Mouse (Mus musculus): ENCODE data around the gene Icosl. TPM values are rescaled to one million over a fixed set of nuclear protein-coding genes. Genes with fewer than 3 reads are reported as not detected.
"Not testable (repeated sequence)": the region's sequence is repeated elsewhere in the genome, so short reads cannot be mapped to it uniquely, and the experiment has no call there.

Icosl gene
- polyA plus RNA-seq, 1 experiment: 9.7 TPM

DNA sequence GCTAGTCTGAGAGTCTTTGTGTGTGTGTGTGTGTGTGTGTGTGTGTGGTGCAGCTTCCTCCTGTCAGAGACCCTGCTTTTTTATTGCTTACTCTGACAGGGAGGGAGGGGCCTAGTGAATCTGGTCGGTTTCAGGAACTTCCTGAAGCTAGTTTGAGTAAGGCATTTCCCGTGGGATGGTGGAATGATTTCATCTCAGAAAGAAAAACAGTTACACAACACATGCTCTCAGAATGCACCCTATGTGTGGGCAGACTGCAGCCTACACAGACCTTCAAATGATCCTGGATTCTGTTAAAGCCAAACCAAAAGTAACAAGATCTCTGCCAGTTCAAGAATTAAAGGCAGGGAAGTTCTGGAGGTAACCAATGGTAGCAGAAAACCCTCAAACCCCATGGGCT, 46.1 kb downstream of the Icosl start:
- Histone ChIP-seq H3K36me3 (ENCODE audit: control insufficient read depth, insufficient read depth, low read length) (no peaks in the 10 kb centered on the region), H3K4me3 (ENCODE audit: low read depth, low read length) (no peak overlapping the region), H3K27me3 (ENCODE audit: control insufficient read depth, insufficient read depth, low read length) (no peaks in the 10 kb centered on the region), H3K27ac (ENCODE audit: insufficient read depth, low read depth, low read length) (peak overlapping the region; percentile 50; the same call in 1 of the 2 replicates), H3K4me1 (ENCODE audit: control insufficient read depth, insufficient read depth, insufficient read length, low read length) (peaks cover 15% of the 10 kb centered on the region; the same call in 1 of the 2 replicates)
- TF ChIP-seq CTCF (IDR thresholded peaks at IDR 0.05; ENCODE audit: extremely low read depth, insufficient read length, insufficient replicate concordance, low read depth, low read length) (no peak), POLR2A (IDR thresholded peaks at IDR 0.05; ENCODE audit: low read depth, low read length) (no peak)
- WGBS: 63% methylated on average over 2 of the region's 2 CpGs

DNA sequence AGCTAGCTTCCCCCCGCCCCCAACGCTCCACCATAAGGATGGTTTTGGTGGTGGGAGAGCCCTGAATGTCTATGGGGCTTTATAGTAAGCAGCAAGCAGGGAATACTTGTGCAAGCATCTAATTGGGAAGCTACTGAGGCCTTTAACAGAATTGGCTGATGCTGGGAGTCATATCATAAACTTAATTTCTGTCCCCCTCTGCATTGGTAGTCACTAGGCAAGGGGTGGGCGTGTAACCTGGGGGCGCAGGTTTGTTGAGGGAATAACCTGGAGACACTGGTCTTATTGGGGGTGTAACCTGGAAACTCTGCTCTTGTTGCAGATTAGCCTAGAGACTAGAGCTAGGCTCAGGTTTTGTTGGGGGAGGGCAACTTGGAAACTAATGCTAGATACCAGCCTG, 50.3 kb downstream of the Icosl start:
- TF ChIP-seq CTCF (IDR thresholded peaks at IDR 0.05; ENCODE audit: extremely low read depth, insufficient read length, insufficient replicate concordance, low read depth, low read length) (no peak), POLR2A (IDR thresholded peaks at IDR 0.05; ENCODE audit: low read depth, low read length) (no peak)
- Histone ChIP-seq H3K27me3 (ENCODE audit: control insufficient read depth, insufficient read depth, low read length) (no peaks in the 10 kb centered on the region), H3K4me1 (ENCODE audit: control insufficient read depth, insufficient read depth, insufficient read length, low read length) (peaks cover 8% of the 10 kb centered on the region; the same call in 1 of the 2 replicates), H3K36me3 (ENCODE audit: control insufficient read depth, insufficient read depth, low read length) (no peaks in the 10 kb centered on the region), H3K4me3 (ENCODE audit: low read depth, low read length) (no peak overlapping the region), H3K27ac (ENCODE audit: insufficient read depth, low read depth, low read length) (no peak overlapping the region)
- WGBS: 94% methylated on average over 4 of the region's 4 CpGs

DNA sequence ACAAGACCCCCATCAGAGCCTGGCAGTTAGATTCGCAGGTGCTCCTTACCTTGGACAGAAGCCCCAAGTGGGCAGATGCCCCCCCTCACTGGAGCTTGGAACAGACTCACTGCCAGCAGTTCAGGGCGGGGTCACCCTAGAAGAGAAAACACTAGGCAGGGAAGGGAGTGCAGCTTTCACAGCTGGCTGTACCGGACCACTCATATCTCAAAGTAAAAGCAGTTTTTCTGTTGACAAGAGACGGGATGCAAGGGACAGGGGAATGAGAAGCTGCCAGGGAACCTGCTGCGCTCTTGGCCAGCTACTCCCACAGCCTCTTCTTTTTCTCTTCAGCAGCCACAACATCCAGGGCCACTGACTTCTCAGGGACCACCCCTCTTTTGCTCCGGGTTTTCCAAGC, 55.0 kb downstream of the Icosl start:
- not testable (repeated sequence) for H3K27ac ChIP-seq (ENCODE audit: insufficient read depth, low read depth, low read length); H3K4me1 ChIP-seq (ENCODE audit: control insufficient read depth, insufficient read depth, insufficient read length, low read length); H3K36me3 ChIP-seq (ENCODE audit: control insufficient read depth, insufficient read depth, low read length); H3K27me3 ChIP-seq (ENCODE audit: control insufficient read depth, insufficient read depth, low read length); H3K4me3 ChIP-seq (ENCODE audit: low read depth, low read length)
- 12% methylated on average over 6 of the region's 6 CpGs for WGBS

DNA sequence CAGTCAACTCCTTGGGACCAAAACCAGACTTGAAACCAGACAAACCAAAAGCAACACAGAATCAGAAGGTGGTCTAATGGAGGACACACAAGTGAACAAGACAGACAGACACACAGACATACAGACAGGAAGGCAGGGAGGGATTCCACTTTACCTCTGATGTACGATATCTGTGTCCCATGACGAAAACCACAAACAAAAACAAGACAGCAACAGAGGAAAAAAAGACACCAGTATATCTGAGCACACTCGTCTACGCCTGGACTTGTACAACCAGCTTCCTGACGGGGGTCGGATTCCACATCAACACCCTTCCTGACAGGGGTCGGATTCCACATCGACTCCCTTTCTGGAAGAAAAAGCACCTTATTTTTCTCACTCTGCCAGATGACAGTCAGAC, 56.0 kb downstream of the Icosl start:
- 88% methylated on average over 8 of the region's 8 CpGs for WGBS
- H3K27me3 ChIP-seq (ENCODE audit: control insufficient read depth, insufficient read depth, low read length); H3K36me3 ChIP-seq (ENCODE audit: control insufficient read depth, insufficient read depth, low read length); H3K27ac ChIP-seq (ENCODE audit: insufficient read depth, low read depth, low read length); H3K4me1 ChIP-seq (ENCODE audit: control insufficient read depth, insufficient read depth, insufficient read length, low read length); H3K4me3 ChIP-seq (ENCODE audit: low read depth, low read length): not testable (repeated sequence)

DNA sequence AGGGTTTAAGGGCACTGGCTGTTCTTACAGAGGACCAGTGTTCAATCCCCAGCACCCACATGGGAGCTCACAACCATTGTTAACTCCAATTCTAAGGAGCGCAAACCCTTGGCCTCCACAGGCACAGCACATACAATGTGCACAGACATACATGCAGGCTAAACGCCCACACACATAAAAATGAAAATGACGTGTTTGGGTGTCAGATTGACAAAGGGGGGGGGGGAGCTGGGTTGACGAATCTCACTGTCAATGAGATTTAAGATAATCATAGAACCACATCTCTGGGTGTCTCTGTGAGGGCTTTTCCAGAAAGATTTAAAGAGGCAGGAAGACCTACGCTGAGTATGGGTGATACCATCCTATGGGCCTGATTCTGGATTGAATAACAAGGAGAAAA, 57.2 kb downstream of the Icosl start:
- Histone ChIP-seq H3K27ac (ENCODE audit: insufficient read depth, low read depth, low read length) (no peak overlapping the region), H3K27me3 (ENCODE audit: control insufficient read depth, insufficient read depth, low read length) (no peaks in the 10 kb centered on the region), H3K4me3 (ENCODE audit: low read depth, low read length) (no peak overlapping the region), H3K4me1 (ENCODE audit: control insufficient read depth, insufficient read depth, insufficient read length, low read length) (no peaks in the 10 kb centered on the region), H3K36me3 (ENCODE audit: control insufficient read depth, insufficient read depth, low read length) (no peaks in the 10 kb centered on the region)
- TF ChIP-seq CTCF (IDR thresholded peaks at IDR 0.05; ENCODE audit: extremely low read depth, insufficient read length, insufficient replicate concordance, low read depth, low read length): no peak
- no peak for TF ChIP-seq POLR2A (IDR thresholded peaks at IDR 0.05; ENCODE audit: low read depth, low read length)
- 90% methylated on average over 5 of the region's 5 CpGs for WGBS

DNA sequence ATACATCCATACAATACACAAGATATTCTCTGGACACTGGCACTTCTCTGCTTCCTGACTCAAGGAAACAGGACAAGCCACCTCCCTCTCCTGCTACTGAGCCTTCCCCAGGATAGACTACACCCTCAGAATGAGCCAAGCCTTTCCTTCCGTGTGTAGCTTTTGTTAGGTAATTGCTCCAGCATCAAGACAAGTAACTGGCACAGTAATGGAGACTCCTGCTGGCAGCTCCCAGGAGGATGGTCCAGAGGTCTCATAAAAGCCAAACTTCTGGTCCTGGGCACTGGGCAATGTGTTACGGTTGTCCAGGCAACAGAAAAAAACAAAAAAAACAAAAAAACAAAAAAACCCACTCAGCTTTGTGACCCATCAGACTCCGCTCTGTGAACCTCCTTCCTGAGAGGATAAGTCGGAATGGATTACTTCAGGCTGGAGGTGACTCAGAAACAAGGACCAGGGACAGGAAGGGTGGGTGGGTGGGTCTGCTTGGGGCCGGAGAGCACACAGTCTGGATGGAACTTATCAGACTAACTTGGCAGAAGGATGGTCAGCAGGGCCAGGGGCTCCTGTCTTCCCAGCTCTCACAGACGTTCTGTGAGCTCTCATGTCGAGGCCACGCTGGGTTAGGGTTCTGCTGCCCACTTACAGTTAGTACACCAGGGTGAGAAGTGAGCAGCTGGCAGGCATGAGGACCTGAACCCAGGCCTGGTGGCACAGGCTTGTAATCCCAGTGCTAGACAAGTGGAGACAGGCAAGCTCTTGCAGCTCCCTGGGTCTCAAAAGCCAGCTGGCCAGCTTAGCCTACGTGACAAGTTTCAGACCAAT, 58.2 kb downstream of the Icosl start:
- 85% methylated on average over 9 of the region's 9 CpGs for WGBS
- Histone ChIP-seq H3K36me3 (ENCODE audit: control insufficient read depth, insufficient read depth, low read length) (no peaks in the 10 kb centered on the region), H3K4me1 (ENCODE audit: control insufficient read depth, insufficient read depth, insufficient read length, low read length) (no peaks in the 10 kb centered on the region), H3K4me3 (ENCODE audit: low read depth, low read length) (no peak overlapping the region), H3K27ac (ENCODE audit: insufficient read depth, low read depth, low read length) (no peak overlapping the region), H3K27me3 (ENCODE audit: control insufficient read depth, insufficient read depth, low read length) (no peaks in the 10 kb centered on the region)
- TF ChIP-seq POLR2A (IDR thresholded peaks at IDR 0.05; ENCODE audit: low read depth, low read length) (no peak), CTCF (IDR thresholded peaks at IDR 0.05; ENCODE audit: extremely low read depth, insufficient read length, insufficient replicate concordance, low read depth, low read length) (no peak)

DNA sequence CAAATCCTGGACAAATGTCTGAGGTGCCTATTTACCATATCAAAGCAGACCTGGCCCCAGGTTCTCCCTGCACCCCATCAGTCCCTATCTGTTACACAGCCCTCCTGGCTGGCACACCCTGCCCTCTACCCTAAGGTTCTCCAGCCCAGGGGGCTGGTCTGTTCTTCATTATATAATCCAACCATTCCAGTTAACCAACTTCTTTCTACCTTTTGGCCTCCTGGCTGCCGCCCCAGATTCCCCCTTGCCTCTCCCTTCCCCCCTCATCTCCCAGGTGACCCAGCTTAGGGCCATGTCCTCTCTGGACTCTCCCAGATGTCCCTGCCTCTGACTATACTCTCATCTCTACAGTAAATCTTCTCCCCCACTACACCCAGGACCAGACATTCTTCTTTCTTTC, 58.8 kb downstream of the Icosl start:
- Histone ChIP-seq H3K27me3 (ENCODE audit: control insufficient read depth, insufficient read depth, low read length) (no peaks in the 10 kb centered on the region), H3K4me3 (ENCODE audit: low read depth, low read length) (no peak overlapping the region), H3K36me3 (ENCODE audit: control insufficient read depth, insufficient read depth, low read length) (no peaks in the 10 kb centered on the region), H3K27ac (ENCODE audit: insufficient read depth, low read depth, low read length) (no peak overlapping the region), H3K4me1 (ENCODE audit: control insufficient read depth, insufficient read depth, insufficient read length, low read length) (no peaks in the 10 kb centered on the region)
- 56% methylated on average over 1 of the region's 1 CpGs for WGBS
- TF ChIP-seq CTCF (IDR thresholded peaks at IDR 0.05; ENCODE audit: extremely low read depth, insufficient read length, insufficient replicate concordance, low read depth, low read length) (no peak), POLR2A (IDR thresholded peaks at IDR 0.05; ENCODE audit: low read depth, low read length) (no peak)

Measured in small intestine, adult 2 months (tissue).